Mouse (Mus musculus): Measurements from ENCODE around the gene Olfr539.

DNA sequence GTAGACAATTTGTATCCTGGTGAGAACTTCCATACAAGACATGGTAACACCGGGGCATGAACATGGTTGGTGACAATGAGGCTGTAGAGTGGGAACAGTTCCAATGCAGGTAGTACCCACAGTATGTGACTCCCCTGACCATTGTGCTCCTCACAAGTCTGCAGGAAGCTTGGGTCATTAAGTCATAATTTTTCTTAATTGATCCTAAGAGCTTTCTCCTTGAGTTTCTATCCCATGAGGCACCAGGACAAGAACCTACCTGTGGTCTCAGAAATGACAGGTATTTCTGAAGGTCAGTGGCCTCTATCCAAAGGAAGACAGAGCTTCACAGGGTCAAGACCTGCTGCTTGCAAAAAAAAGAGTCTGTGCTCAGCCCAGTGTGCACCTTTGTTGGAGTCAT is 21.9 kb downstream of the Olfr539 start, which contains the start of gene Olfr45:
- TF ChIP-seq EP300 (IDR thresholded peaks at IDR 0.05; ENCODE audit: low read depth), result no peak
- no peak for TF ChIP-seq CTCF (IDR thresholded peaks at IDR 0.05; ENCODE audit: low read depth)
